Mouse (Mus musculus) hindbrain, embryonic 14.5 days (tissue): Measurements from ENCODE around the gene Kif1a. TPM values are rescaled to one million over a fixed set of nuclear protein-coding genes. Genes with fewer than 3 reads are reported as not detected.

Source experiments
- ATAC-seq: fragments of 200-750 bp; cut with Nextera tagmentation; 2 replicates; pipeline ENCODE4 v1.8.0; 2017; ENCODE audit warnings: moderate number of reproducible peaks, mild to moderate bottlenecking, moderate TSS enrichment, moderate library complexity; ENCODE audit not compliant: low FRiP score
- DNase-seq: peaks from one replicate; pipeline ENCODE4 v3.0.0-alpha.2; 2015; ENCODE audit warnings: low spot score
- H3K27ac ChIP-seq: fragments of 300-500 bp; sonication (generic); 2 replicates; pipeline ENCODE4 v1.5.1; 2014; ENCODE audit warnings: mild to moderate bottlenecking, moderate library complexity
- H3K27me3 ChIP-seq: fragments of 300-500 bp; sonication (generic); 2 replicates; pipeline ENCODE4 v1.6.1; 2014; ENCODE audit warnings: mild to moderate bottlenecking, low read length, mixed read lengths; ENCODE audit not compliant: control insufficient read depth, insufficient read depth
- H3K36me3 ChIP-seq: fragments of 300-500 bp; sonication (generic); replicated peaks from 2 replicates; pipeline ENCODE4 v1.6.1; 2014; ENCODE audit not compliant: control insufficient read depth, insufficient read depth
- H3K4me1 ChIP-seq: fragments of 300-500 bp; sonication (generic); replicated peaks from 2 replicates; pipeline ENCODE4 v1.6.1; 2014; ENCODE audit warnings: antibody characterized with exemption, low read length, mixed read lengths; ENCODE audit not compliant: control insufficient read depth, insufficient read depth
- H3K4me2 ChIP-seq: fragments of 300-500 bp; sonication (generic); replicated peaks from 2 replicates; pipeline ENCODE4 v1.6.1; 2014; ENCODE audit warnings: mild to moderate bottlenecking, moderate library complexity
- H3K4me3 ChIP-seq: fragments of 300-500 bp; sonication (generic); replicated peaks from 2 replicates; pipeline ENCODE4 v1.5.1; 2014; ENCODE audit warnings: mild to moderate bottlenecking, low read length
- H3K9ac ChIP-seq: fragments of 300-500 bp; sonication (generic); 2 replicates; pipeline ENCODE4 v1.6.1; 2014
- H3K9me3 ChIP-seq: fragments of 300-500 bp; sonication (generic); 2 replicates; pipeline ENCODE4 v1.6.1; 2016; ENCODE audit warnings: low read length; ENCODE audit not compliant: control insufficient read depth
- WGBS: fragments of 180-500 bp; shearing (Covaris S2); extraction: QIAGEN DNeasy Blood & Tissue Kit; methylation state at CpG from one replicate; pipeline ENCODE4 v1.1.7; 2014; 5-methylcytosine and 5-hydroxymethylcytosine counted together
- polyA plus RNA-seq: library from polyadenylated mRNA; unstranded; fragments of >200 nt; fragmentation: Nextera tagmentation; extraction: Ambion mirVana; gene quantifications from 2 replicates; pipeline ENCODE4 v1.2.1, GENCODE M21; 2014

The Kif1a gene
- polyA plus RNA-seq, 1 experiment from 2014 or later = 395 TPM

DNA sequence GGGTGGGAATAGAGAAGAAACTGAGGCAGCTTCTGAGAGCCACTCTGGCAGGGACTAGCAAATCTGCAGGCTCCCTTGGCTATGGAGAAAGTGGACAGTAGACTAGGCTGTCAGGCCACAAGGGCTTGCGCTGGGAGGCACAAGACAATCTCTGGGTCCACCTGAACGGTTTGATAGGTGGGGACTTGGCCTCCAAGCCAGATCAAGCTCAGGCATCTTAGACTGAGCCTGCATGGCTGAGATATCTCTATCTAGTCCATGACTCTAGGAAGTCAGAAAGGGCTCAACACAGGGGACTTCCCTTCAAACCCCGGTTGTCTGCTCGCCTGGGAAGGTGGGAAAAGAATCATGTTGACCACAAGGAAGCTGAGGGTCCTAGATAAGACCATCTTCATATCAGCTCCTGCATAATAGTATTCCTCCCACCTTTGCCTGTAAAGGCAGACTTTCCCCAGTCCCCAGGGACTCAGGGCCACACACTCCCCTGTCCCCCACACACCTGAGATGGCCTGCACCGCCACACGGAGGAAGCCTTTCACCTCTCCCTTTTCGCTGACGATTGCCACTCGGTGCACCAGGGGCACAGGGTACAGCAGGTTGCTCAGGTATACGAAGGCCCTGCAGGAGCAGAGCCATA is 55.5 kb downstream of the Kif1a start:
- Histone ChIP-seq H3K9me3 (no peaks in the 10 kb centered on the region), H3K27me3 (no peaks in the 10 kb centered on the region), H3K4me1 (no peaks in the 10 kb centered on the region), H3K36me3 (peaks cover 95% of the 10 kb centered on the region), H3K4me3 (no peak overlapping the region), H3K9ac (no peak overlapping the region), H3K27ac (no peak overlapping the region), H3K4me2 (no peak overlapping the region)
- ATAC-seq (no peak), DNase-seq (no peak)
- 89% methylated on average over 10 of the region's 10 CpGs for WGBS

DNA sequence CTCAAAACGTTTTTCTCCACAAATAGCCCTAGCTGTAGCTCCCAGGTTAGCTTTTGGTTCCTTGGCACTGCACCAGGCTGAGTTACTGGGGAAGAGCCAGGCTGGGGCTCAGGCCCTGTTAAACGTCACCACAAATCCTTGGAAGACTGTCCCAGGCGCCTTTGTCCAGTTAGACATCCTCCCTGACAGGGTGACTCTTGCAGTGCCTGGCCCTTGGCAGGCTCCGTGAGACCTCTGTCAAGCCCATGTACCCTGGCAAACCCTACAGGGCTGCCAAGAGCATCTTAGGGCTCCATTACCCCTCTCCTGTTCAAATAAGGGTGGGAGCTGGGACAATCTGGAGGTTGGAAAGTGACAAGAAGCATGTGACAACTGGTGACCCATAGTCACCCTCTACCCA is 65.8 kb downstream of the Kif1a start:
- Histone ChIP-seq H3K4me1 (no peaks in the 10 kb centered on the region), H3K9ac (no peak overlapping the region), H3K4me2 (no peak overlapping the region), H3K9me3 (no peaks in the 10 kb centered on the region), H3K27ac (no peak overlapping the region), H3K27me3 (no peaks in the 10 kb centered on the region), H3K36me3 (peaks cover 99% of the 10 kb centered on the region), H3K4me3 (no peak overlapping the region)
- ATAC-seq = peak; percentile 36; the same call in 1 of the 2 replicates
- WGBS = 83% methylated on average over 4 of the region's 4 CpGs
- DNase-seq = no peak

DNA sequence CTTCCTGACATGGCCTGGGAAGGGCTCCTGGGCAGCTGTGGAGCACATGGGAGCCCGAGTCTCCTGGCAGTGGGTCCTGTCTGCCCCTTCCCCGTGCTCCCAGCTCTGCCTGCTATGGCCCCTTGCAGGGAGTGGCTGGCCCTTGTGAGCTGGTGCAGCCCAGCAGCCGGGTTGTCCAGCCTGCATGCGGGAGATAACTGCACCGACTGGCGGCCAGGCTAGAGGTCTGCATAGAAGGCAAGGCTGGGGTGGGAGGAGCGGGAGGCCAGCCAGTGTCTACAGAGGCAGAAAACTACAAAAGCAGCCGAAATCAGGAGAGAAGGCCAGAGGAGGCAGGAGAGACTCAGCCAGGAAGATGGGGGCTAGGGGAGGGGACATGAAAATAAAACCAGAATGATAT is 67.8 kb downstream of the Kif1a start:
- no peaks in the 10 kb centered on the region for H3K27me3 ChIP-seq
- 60% methylated on average over 8 of the region's 8 CpGs for WGBS
- no peak overlapping the region for H3K9ac ChIP-seq
- ATAC-seq (no peak), DNase-seq (no peak)
- H3K4me1 ChIP-seq = no peaks in the 10 kb centered on the region
- H3K36me3 ChIP-seq = peaks cover 98% of the 10 kb centered on the region
- no peaks in the 10 kb centered on the region for H3K9me3 ChIP-seq
- H3K4me3 ChIP-seq = no peak overlapping the region
- no peak overlapping the region for H3K27ac ChIP-seq
- no peak overlapping the region for H3K4me2 ChIP-seq

DNA sequence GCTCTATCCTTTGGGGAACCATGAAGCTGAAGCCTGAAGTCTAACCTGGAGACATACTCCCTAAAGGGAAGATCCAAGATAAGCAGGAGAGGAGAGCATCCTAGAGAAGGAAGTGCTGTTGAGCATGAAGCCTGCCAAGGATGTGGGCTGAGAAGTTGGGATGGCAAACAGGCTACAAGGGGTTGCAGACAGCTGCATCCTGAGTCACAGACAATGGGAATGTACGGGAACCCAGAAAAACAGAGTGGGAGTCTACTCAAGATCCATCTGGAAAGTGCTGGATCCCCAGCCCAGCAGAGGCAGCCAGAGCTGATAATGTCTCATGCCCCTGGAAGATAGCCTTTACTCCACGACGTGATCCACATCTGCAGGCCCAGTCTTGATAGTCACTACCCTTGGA is 70.6 kb downstream of the Kif1a start:
- WGBS = 94% methylated on average over 3 of the region's 3 CpGs
- H3K36me3 ChIP-seq = peaks cover 97% of the 10 kb centered on the region

DNA sequence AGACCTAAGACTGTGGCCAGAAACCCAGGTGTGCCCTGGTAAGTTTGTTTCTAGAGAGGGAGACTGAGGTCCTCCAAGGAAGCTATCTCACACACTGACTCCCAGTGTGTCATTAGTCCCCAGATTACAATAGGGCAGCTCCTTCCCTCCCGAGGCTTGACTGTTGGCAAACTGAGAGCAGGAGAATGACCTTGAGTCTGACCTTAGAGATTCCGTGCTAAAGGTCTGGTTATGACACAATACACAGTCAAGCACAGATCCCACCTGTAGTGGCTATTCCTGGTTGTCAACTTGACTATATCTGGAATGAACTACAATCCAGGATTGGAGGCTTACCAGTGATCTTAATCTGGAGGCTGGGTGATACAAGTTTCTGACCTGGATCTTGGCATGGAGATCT is 71.7 kb downstream of the Kif1a start:
- Histone ChIP-seq H3K4me1 (no peaks in the 10 kb centered on the region), H3K27ac (no peak overlapping the region), H3K27me3 (no peaks in the 10 kb centered on the region), H3K4me3 (no peak overlapping the region), H3K9me3 (no peaks in the 10 kb centered on the region), H3K36me3 (peaks cover 97% of the 10 kb centered on the region), H3K4me2 (no peak overlapping the region), H3K9ac (no peak overlapping the region)
- ATAC-seq = no peak
- 78% methylated on average over 2 of the region's 2 CpGs for WGBS
- no peak for DNase-seq

More for the DNA sequence above, 70.6 kb downstream of the Kif1a start:
- ATAC-seq (no peak), DNase-seq (no peak)
- Histone ChIP-seq H3K4me1 (no peaks in the 10 kb centered on the region), H3K27me3 (no peaks in the 10 kb centered on the region), H3K4me2 (no peak overlapping the region), H3K9ac (no peak overlapping the region), H3K9me3 (no peaks in the 10 kb centered on the region), H3K27ac (no peak overlapping the region), H3K4me3 (no peak overlapping the region)

DNA sequence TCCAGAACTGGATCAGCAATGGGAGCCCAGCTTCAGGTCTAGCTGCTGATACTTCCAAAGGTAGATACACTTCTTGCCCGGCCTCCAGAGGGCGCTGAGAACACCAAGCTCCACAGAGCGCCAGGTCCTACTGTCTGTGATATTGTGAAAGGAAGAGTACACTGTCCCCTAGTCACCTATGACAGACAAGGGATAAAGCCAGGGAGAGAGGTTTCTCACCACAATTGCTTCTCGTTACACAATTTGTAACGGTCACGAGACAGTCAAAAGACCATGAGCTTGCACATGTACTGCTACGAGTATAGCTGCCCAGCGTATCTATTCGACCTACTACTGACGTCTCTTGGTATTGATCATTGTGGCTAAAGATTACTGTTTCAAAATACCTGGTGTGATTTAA is 72.4 kb downstream of the Kif1a start:
- no peak overlapping the region for H3K9ac ChIP-seq
- H3K4me1 ChIP-seq = no peaks in the 10 kb centered on the region
- H3K27me3 ChIP-seq = no peaks in the 10 kb centered on the region
- H3K36me3 ChIP-seq = peaks cover 97% of the 10 kb centered on the region
- no peak for DNase-seq
- WGBS = 96% methylated on average over 10 of the region's 10 CpGs
- H3K9me3 ChIP-seq = no peaks in the 10 kb centered on the region
- no peak for ATAC-seq
- H3K4me3 ChIP-seq = no peak overlapping the region
- H3K27ac ChIP-seq = no peak overlapping the region
- no peak overlapping the region for H3K4me2 ChIP-seq

DNA sequence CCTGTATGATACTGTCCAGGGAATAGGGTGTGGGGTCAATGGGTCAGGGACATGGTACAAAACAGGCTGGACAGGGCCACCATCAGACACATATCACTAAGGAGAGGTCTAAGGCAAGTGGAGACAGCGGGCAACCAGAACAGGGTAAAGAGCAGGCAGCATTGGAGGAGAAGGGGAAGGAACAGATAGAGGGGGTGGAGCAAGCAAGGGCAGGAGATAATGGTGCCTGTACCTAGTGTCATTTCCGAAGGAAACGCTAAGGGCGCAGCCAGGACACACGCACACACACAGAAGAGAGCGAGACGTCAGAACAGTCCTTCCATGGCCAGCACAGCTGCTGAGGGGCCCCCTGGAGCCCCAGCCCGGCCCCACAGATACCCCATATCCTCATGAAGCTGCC is 75.2 kb downstream of the Kif1a start:
- Histone ChIP-seq H3K4me2 (no peak overlapping the region), H3K27ac (no peak overlapping the region), H3K9ac (no peak overlapping the region), H3K27me3 (no peaks in the 10 kb centered on the region), H3K4me3 (no peak overlapping the region), H3K9me3 (no peaks in the 10 kb centered on the region), H3K4me1 (no peaks in the 10 kb centered on the region), H3K36me3 (peaks cover 98% of the 10 kb centered on the region)
- DNase-seq (no peak), ATAC-seq (no peak)
- WGBS = 94% methylated on average over 8 of the region's 8 CpGs

DNA sequence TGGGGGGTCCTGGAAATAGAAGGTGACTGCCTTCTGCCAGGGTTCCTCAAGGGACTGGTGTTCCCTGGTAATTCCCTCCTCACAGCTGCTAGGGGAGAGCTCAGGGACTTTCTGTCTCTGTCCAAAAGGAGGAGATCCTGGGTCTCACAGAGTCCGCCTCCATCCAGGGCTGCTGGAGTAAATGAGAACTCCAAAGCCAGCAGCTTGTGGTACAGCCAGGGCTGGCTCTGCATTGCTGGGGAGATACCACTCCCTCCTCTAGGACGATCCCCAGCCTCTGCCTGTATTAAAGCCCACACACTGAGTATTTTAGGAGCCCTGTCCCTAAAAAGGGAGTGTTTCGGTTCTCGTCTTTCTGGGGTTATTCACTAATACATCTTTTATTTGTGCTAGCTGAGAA is 81.1 kb downstream of the Kif1a start:
- WGBS = 82% methylated on average over 4 of the region's 4 CpGs
- no peak for DNase-seq
- Histone ChIP-seq H3K27me3 (no peaks in the 10 kb centered on the region), H3K36me3 (peaks cover 97% of the 10 kb centered on the region), H3K9me3 (no peaks in the 10 kb centered on the region), H3K4me3 (no peak overlapping the region), H3K4me2 (no peak overlapping the region), H3K4me1 (no peaks in the 10 kb centered on the region), H3K27ac (no peak overlapping the region), H3K9ac (no peak overlapping the region)
- no peak for ATAC-seq

DNA sequence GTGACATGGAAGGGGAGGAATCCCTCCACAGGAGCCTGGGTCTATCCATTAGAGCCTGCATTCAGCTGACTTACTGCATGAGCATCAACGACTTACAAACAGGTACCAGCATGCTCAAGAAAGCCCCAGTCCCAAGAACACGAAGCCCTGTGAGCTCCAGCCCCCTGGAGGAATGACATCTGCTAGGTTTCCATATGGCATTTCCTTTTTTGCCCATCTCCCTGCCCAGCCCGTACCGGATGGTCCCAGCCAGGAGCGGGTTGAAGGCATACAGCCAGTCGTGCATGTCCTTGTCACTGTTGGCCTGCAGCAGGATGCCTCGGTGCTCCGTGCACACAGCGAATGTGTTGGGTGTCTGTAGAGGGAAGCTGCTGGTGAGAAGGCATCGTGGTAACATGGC is 83.0 kb downstream of the Kif1a start:
- Histone ChIP-seq H3K4me1 (no peaks in the 10 kb centered on the region), H3K4me2 (no peak overlapping the region), H3K27me3 (no peaks in the 10 kb centered on the region), H3K27ac (no peak overlapping the region), H3K4me3 (no peak overlapping the region), H3K36me3 (peaks cover 85% of the 10 kb centered on the region), H3K9me3 (no peaks in the 10 kb centered on the region), H3K9ac (no peak overlapping the region)
- ATAC-seq (no peak), DNase-seq (no peak)
- 91% methylated on average over 10 of the region's 10 CpGs for WGBS

DNA sequence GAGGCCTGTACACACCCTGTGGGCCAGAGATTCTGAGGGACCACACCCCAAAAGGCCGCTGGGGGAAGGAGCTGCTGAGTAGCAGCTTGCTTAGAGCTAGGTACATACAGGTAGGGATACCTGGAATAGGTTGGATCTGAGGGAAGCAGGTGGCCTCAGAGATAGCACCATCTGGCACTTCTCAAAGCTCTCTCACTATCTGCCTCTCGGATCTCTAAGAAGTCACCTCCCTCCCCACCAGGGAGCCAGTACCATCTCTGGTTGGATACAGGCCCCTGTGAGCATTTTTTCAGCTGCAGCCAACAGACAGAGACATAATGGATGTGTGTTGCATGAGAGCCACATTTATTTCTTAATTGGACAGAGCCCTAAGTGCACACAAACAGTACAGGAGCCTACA is 86.6 kb downstream of the Kif1a start:
- Histone ChIP-seq H3K9me3 (no peaks in the 10 kb centered on the region), H3K4me2 (no peak overlapping the region), H3K4me3 (no peak overlapping the region), H3K36me3 (peaks cover 49% of the 10 kb centered on the region), H3K9ac (no peak overlapping the region), H3K27ac (no peak overlapping the region), H3K4me1 (no peaks in the 10 kb centered on the region), H3K27me3 (no peaks in the 10 kb centered on the region)
- ATAC-seq (no peak), DNase-seq (no peak)
- WGBS = 66% methylated on average over 2 of the region's 2 CpGs
